Mouse (Mus musculus) megakaryocyte, embryonic 14.5 days (primary cell): ENCODE measurements around the gene Gm49416. TPM values are rescaled to one million over a fixed set of nuclear protein-coding genes. Genes with fewer than 3 reads are reported as not detected.
A peak's percentile ranks its signal among the peaks of the same experiment; 100 is the strongest.

Experiments used
- H3K27me3 ChIP-seq: replicated peaks from 2 replicates; pipeline ENCODE3; 2012; ENCODE audit warnings: inconsistent platforms
- H3K36me3 ChIP-seq: replicated peaks from 2 replicates; pipeline ENCODE3; 2012; ENCODE audit warnings: low read length, inconsistent platforms, mixed read lengths
- H3K4me1 ChIP-seq: 2 replicates; pipeline ENCODE4 v1.6.1; 2012; ENCODE audit warnings: inconsistent platforms
- H3K4me3 ChIP-seq: replicated peaks from 2 replicates; pipeline ENCODE3; 2012; ENCODE audit warnings: moderate library complexity, mild to moderate bottlenecking, inconsistent platforms
- H3K9me3 ChIP-seq: 2 replicates; pipeline ENCODE4 v1.6.1; 2012; ENCODE audit warnings: inconsistent platforms
- FLI1 ChIP-seq: IDR thresholded peaks from 2 replicates; pipeline ENCODE4 v1.6.1; 2012; ENCODE audit warnings: low read length, inconsistent platforms, mixed read lengths
- GATA1 ChIP-seq: IDR thresholded peaks from 3 replicates; pipeline ENCODE4 v1.6.1; 2012; ENCODE audit warnings: mixed read lengths, low read length, inconsistent platforms, borderline replicate concordance
- polyA plus RNA-seq: library from polyadenylated mRNA; stranded (reverse); fragments of >175 nt; gene quantifications from 2 replicates; pipeline ENCODE4 v1.2.3, GENCODE M21; 2012; ENCODE audit warnings: low replicate concordance; ENCODE audit not compliant: insufficient read depth

Gm49416 gene
- polyA plus RNA-seq, 1 experiment: 12.5 TPM

- Histone ChIP-seq H3K27me3 (no peaks in the 10 kb centered on the region), H3K36me3 (peaks cover 54% of the 10 kb centered on the region), H3K4me1 (peaks cover 77% of the 10 kb centered on the region), H3K4me3 (peak within 1 kb of the TSS; percentile 100), H3K9me3 (no peaks in the 10 kb centered on the region)
- TF ChIP-seq GATA1 (no peak), FLI1 (no peak)
Observed at GRCm38 (mm10) chr19:8897865-8898495, 9.3 kb downstream of the Gm49416 start, which contains the start of gene Ganab. Ganab (plus strand) TSS chr19:8898071.

DNA sequence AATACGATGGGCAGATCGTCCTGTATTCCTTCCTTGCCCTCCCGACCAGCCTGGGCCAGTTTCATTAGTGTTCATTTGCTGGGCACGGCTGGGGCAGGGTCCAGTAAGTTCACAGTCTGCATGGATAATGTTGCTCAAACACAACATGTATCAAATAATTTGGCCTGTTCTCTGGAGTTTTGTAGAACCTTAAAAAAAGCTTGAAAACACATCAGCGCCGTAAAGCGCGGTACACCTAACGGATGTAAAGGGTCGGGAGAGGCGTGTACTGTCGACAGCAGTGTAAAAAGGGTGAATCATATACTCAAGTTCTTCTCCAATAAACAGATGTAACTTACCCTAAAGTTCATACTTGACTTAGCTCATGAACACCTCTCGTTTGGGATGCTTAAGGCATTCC, 9.8 kb downstream of the Gm49416 start:
- Histone ChIP-seq H3K4me1 (peaks cover 75% of the 10 kb centered on the region), H3K27me3 (no peaks in the 10 kb centered on the region), H3K9me3 (no peaks in the 10 kb centered on the region), H3K4me3 (peak overlapping the region; percentile 100), H3K36me3 (peaks cover 60% of the 10 kb centered on the region)
- TF ChIP-seq GATA1 (no peak), FLI1 (no peak)

DNA sequence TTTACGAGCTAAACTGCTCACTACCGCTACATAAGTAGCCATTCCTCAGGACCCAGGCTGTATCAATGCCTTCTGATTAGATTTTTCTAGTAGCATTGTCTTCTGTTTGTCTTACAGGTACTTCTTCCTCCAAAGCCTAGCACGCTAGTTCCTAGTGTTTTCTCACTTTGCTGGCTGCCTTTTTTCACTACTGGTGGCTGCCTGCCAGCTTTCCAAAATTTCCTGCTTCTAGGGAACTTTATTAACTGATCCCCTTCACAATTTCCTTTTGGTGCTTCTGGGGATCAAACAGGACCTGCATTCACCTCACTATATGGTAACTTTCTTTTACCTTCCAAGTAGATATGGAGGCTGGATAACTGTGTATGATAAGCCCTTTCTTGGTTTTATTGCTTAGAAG, 10.4 kb downstream of the Gm49416 start:
- no peak for TF ChIP-seq FLI1
- TF ChIP-seq GATA1: no peak
- Histone ChIP-seq H3K36me3 (peaks cover 64% of the 10 kb centered on the region), H3K27me3 (no peaks in the 10 kb centered on the region), H3K4me3 (peak overlapping the region; percentile 100), H3K9me3 (no peaks in the 10 kb centered on the region), H3K4me1 (peaks cover 70% of the 10 kb centered on the region)

- Histone ChIP-seq H3K4me1 (peaks cover 37% of the 10 kb centered on the region), H3K27me3 (no peaks in the 10 kb centered on the region), H3K9me3 (no peaks in the 10 kb centered on the region), H3K4me3 (no peak overlapping the region), H3K36me3 (peaks cover 79% of the 10 kb centered on the region)
- no peak for TF ChIP-seq GATA1
- TF ChIP-seq FLI1: no peak
Observed at GRCm38 (mm10) chr19:8903412-8903811, 14.7 kb downstream of the Gm49416 start.

DNA sequence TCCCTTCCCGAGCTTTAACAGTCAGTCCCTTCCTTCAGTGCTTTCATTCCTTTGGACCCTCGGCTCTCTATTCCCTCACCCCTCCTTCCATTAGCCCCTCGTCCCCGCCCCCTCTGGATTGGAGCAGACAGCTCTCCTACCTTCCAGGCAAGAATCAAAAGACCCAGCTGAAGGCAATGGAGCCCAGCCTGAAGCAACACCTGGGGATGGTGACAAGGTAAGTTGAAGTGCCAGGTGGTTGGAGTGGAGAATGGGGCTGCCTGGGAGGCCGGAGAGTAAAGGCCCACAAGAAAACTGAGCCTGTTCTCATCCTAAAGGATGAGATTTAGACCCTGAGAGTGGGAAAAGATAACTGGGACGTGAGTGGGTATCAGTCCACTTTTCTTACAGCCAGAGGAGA, 19.8 kb downstream of the Gm49416 start:
- H3K4me3 ChIP-seq: no peak overlapping the region
- H3K9me3 ChIP-seq: no peaks in the 10 kb centered on the region
- peaks cover 98% of the 10 kb centered on the region for H3K36me3 ChIP-seq
- no peaks in the 10 kb centered on the region for H3K27me3 ChIP-seq
- no peak for TF ChIP-seq FLI1
- no peak for TF ChIP-seq GATA1
- no peaks in the 10 kb centered on the region for H3K4me1 ChIP-seq

GRCm38 (mm10) chr19:8911810-8912209, 23.1 kb downstream of the Gm49416 start:
- H3K4me1 ChIP-seq: no peaks in the 10 kb centered on the region
- no peak for TF ChIP-seq FLI1
- no peak for TF ChIP-seq GATA1
- peaks cover 100% of the 10 kb centered on the region for H3K36me3 ChIP-seq
- no peak overlapping the region for H3K4me3 ChIP-seq
- no peaks in the 10 kb centered on the region for H3K9me3 ChIP-seq
- H3K27me3 ChIP-seq: no peaks in the 10 kb centered on the region

DNA sequence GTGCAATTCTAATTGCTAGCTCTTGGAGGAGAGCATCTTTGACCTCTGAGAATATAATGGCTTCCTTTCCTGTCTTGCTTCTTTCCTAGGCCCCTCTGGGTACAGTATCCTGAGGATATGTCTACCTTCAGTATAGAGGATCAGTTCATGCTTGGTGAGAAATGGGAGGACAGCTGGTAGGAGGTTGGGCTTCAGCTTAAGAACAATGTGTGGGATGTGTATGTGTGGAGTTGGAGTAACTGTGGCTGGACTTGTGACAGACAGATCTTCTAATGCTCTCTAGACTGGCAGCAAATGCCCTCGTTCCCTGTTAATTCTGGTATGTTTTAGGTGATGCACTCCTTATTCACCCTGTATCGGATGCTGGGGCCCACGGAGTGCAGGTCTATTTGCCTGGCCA, 25.5 kb downstream of the Gm49416 start:
- Histone ChIP-seq H3K4me3 (no peak overlapping the region), H3K27me3 (no peaks in the 10 kb centered on the region), H3K36me3 (peaks cover 83% of the 10 kb centered on the region), H3K9me3 (no peaks in the 10 kb centered on the region), H3K4me1 (peaks cover 3% of the 10 kb centered on the region; the same call in 1 of the 2 replicates)
- TF ChIP-seq FLI1: no peak

DNA sequence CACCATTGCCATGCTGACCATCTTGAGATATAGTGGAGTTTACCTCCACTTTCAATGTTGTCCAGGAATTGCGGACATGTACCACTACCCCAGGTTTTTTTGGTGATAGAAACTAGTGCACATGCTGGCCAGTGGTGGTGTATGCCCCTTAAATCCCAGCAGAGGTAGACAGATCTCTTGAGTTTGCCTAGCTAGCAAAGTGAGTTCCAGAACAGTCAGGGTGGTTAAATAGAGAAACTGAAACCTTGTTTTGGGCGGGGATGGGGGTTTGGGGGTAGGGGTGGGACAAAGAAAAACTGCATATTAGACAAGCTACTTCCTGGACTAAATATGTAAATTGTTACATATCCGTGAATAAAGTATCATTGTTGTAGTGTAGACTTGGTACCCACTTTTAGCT, 30.3 kb downstream of the Gm49416 start:
- Histone ChIP-seq H3K9me3 (no peaks in the 10 kb centered on the region), H3K4me1 (peaks cover 38% of the 10 kb centered on the region), H3K27me3 (no peaks in the 10 kb centered on the region), H3K4me3 (peak overlapping the region; percentile 7), H3K36me3 (peaks cover 49% of the 10 kb centered on the region)
- no peak for TF ChIP-seq FLI1
- TF ChIP-seq GATA1: no peak

DNA sequence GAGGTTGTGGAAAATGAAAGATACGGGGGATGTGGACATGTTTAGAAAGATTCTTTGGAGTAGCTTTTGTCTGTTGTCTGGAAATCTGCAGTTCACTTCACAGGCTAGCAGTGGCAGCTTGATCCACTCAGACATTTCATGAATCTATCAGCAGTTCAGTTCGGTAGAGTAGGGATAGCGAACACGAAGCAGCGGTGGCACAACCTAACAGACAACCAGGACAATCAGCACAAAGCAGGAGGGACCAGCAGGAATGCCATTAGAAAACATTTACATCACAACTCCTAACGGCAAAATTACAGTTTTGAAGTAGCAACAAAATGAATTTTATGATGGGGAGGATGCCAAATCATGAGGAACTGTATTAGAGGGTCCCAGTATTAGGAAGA, 31.0 kb downstream of the Gm49416 start:
- Histone ChIP-seq H3K9me3 (no peaks in the 10 kb centered on the region), H3K4me1 (peaks cover 38% of the 10 kb centered on the region), H3K4me3 (peak overlapping the region; percentile 97), H3K27me3 (no peaks in the 10 kb centered on the region), H3K36me3 (peaks cover 46% of the 10 kb centered on the region)
- TF ChIP-seq FLI1 (no peak), GATA1 (no peak)

- Histone ChIP-seq H3K36me3 (peaks cover 43% of the 10 kb centered on the region), H3K9me3 (no peaks in the 10 kb centered on the region), H3K27me3 (no peaks in the 10 kb centered on the region), H3K4me3 (peak within 1 kb of the TSS; percentile 97), H3K4me1 (peaks cover 38% of the 10 kb centered on the region)
- no peak for TF ChIP-seq GATA1
- peak; percentile 91 for TF ChIP-seq FLI1
Observed at GRCm38 (mm10) chr19:8920073-8920736, 31.5 kb downstream of the Gm49416 start, which contains the start of gene B3gat3. B3gat3 (plus strand) TSS chr19:8920374.
